Mouse (Mus musculus): ENCODE results near the gene Tmem255a.

DNA sequence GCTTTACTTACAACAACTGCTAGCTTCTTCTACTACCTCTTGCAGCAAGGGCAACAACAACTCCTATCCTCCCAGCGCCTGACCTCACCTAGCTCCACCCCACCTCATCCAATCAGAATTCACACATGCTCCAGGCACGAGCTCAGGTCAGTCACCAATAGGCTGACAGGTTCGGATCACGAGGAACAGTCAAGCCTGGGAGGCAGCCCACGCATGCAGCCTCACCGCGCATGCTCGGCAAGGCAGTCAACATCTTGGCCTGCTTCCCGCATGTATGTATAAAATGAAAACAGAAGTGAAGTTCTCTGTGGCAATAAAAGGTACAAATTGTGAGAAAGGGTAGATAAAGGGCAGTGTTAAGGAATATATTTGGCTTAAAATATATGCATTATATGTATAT lies 86.2 kb downstream of the Tmem255a start:
- TF ChIP-seq EP300 (IDR thresholded peaks at IDR 0.05; ENCODE audit: insufficient read depth, low read depth, low read length) (no peak), CTCF (IDR thresholded peaks at IDR 0.05; ENCODE audit: low read depth, low read length) (no peak)
